Mouse (Mus musculus) hindbrain, embryonic 16.5 days (tissue): ENCODE data around the gene P3h3. TPM values are rescaled to one million over a fixed set of nuclear protein-coding genes. Genes with fewer than 3 reads are reported as not detected.
"Not testable (repeated sequence)": the region's sequence is repeated elsewhere in the genome, so short reads cannot be mapped to it uniquely, and the experiment has no call there.

Source experiments
- ATAC-seq: fragments of 200-750 bp; cut with Nextera tagmentation; 2 replicates; pipeline ENCODE4 v1.8.0; 2017; ENCODE audit warnings: moderate TSS enrichment, moderate library complexity
- H3K27ac ChIP-seq: fragments of 300-500 bp; sonication (generic); 2 replicates; pipeline ENCODE4 v1.5.1; 2014; ENCODE audit warnings: low read depth, mild to moderate bottlenecking, control low read depth, low read length, moderate library complexity
- H3K27me3 ChIP-seq: fragments of 300-500 bp; sonication (generic); replicated peaks from 2 replicates; pipeline ENCODE4 v1.6.1; 2014; ENCODE audit warnings: low read length; ENCODE audit not compliant: control insufficient read depth, insufficient read depth
- H3K36me3 ChIP-seq: fragments of 300-500 bp; sonication (generic); 2 replicates; pipeline ENCODE4 v1.6.1; 2014; ENCODE audit warnings: mild to moderate bottlenecking, low read length, moderate library complexity, mixed read lengths; ENCODE audit not compliant: control insufficient read depth, insufficient read depth
- H3K4me1 ChIP-seq: fragments of 300-500 bp; sonication (generic); 2 replicates; pipeline ENCODE4 v1.6.1; 2014; ENCODE audit warnings: low read depth, low read length; ENCODE audit not compliant: control insufficient read depth, insufficient read depth
- H3K4me2 ChIP-seq: fragments of 300-500 bp; sonication (generic); 2 replicates; pipeline ENCODE4 v1.6.1; 2014; ENCODE audit warnings: mild to moderate bottlenecking, low read length, control low read depth, moderate library complexity
- H3K4me3 ChIP-seq: fragments of 300-500 bp; sonication (generic); 2 replicates; pipeline ENCODE4 v1.5.1; 2014; ENCODE audit warnings: mild to moderate bottlenecking, low read length, control low read depth, moderate library complexity
- H3K9ac ChIP-seq: fragments of 300-500 bp; sonication (generic); 2 replicates; pipeline ENCODE4 v1.6.1; 2014; ENCODE audit warnings: low read depth, mild to moderate bottlenecking, control low read depth, low read length, moderate library complexity
- H3K9me3 ChIP-seq: fragments of 300-500 bp; sonication (generic); 2 replicates; pipeline ENCODE4 v1.6.1; 2014; ENCODE audit warnings: mild to moderate bottlenecking, low read length, moderate library complexity; ENCODE audit not compliant: control insufficient read depth
- WGBS: fragments of 180-500 bp; shearing (Covaris S2); extraction: QIAGEN DNeasy Blood & Tissue Kit; methylation state at CpG from one replicate; pipeline ENCODE4 v1.1.7; 2014; 5-methylcytosine and 5-hydroxymethylcytosine counted together
- polyA plus RNA-seq: library from polyadenylated mRNA; unstranded; fragments of >200 nt; fragmentation: Nextera tagmentation; extraction: Ambion mirVana; gene quantifications from 2 replicates; pipeline ENCODE4 v1.2.1, GENCODE M21; 2015

Gene P3h3
- polyA plus RNA-seq, 1 experiment from 2014 or later = 7.5 TPM

DNA sequence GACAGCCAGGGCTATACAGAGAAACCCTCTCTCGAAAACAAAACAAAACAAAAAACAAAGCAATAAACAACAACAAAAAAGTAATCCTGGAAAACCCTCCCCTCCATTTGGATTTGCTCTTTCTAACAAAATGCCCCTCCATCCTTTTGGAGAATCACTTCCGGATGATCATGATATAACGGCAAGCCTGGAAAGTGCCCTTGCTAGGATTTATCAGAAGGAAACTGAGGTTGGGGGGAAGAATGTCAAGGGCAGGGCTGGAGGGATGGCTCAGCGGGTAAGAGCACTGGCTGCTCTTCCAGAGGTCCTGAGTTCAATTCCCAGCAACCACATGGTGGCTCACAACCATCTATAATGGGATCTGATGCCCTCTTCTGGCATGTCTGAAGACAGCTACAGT is 53.9 kb downstream of the P3h3 start:
- not testable (repeated sequence) for ATAC-seq, H3K9ac ChIP-seq, H3K27me3 ChIP-seq, H3K27ac ChIP-seq, H3K4me3 ChIP-seq, H3K4me2 ChIP-seq, H3K36me3 ChIP-seq, H3K9me3 ChIP-seq, H3K4me1 ChIP-seq
- WGBS = 97% methylated on average over 4 of the region's 4 CpGs

GRCm38 (mm10) chr6:124803061-124803460 is 54.5 kb downstream of the P3h3 start:
- H3K27ac ChIP-seq = no peak overlapping the region
- H3K9ac ChIP-seq = no peak overlapping the region
- H3K4me2 ChIP-seq = no peak overlapping the region
- 73% methylated on average over 3 of the region's 3 CpGs for WGBS
- H3K9me3 ChIP-seq = no peaks in the 10 kb centered on the region
- H3K4me3 ChIP-seq = no peak overlapping the region
- no peaks in the 10 kb centered on the region for H3K27me3 ChIP-seq
- peaks cover 7% of the 10 kb centered on the region for H3K4me1 ChIP-seq
- ATAC-seq = no peak
- no peaks in the 10 kb centered on the region for H3K36me3 ChIP-seq

DNA sequence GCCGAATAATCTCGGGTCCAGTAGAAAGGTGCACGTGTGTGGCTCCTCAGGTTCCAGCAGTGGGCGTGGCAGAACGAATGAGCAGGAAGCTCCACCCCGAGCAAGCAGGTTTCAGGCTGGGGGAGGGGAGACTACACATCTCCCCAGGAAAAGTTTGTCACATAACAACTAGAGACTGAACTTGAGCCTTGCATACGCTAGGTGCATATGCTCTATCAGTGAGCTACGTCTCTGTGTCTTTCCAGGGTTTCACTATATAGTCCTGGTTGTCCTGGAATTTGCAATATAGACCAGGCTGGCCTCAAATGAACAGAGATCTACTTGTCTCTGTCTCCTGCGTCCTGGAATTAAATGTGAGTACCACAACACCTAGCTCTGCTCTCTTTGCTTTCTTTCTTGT is 55.2 kb downstream of the P3h3 start:
- H3K9me3 ChIP-seq, H3K27me3 ChIP-seq, ATAC-seq, H3K4me1 ChIP-seq, H3K27ac ChIP-seq, H3K4me3 ChIP-seq, H3K36me3 ChIP-seq, H3K9ac ChIP-seq, H3K4me2 ChIP-seq: not testable (repeated sequence)
- 31% methylated on average over 3 of the region's 9 CpGs for WGBS

- Histone ChIP-seq H3K27me3 (no peaks in the 10 kb centered on the region), H3K4me2 (no peak overlapping the region)
Observed at GRCm38 (mm10) chr6:124796200-124796599, 61.4 kb downstream of the P3h3 start.

DNA sequence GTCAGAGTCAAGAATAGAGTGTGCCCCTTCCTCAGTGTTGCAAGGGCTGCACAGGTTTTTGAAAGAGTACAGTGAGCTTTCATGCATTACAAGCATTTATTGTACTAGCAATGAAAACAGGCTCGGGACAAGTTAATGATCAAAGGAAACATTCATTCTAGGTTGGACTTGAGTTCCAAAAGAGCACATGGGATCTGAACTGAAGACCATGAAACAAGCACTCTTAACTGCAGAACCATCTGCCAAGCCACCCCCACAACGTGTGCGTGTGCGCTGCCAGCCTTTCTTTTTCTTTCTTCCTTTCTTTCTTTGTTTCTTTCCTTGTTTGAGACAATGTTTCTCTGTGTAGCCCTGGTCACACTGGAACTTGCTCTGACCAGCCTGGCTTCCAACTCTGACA is 61.8 kb downstream of the P3h3 start:
- Histone ChIP-seq H3K9ac (no peak overlapping the region), H3K4me2 (no peak overlapping the region), H3K27ac (no peak overlapping the region), H3K27me3 (no peaks in the 10 kb centered on the region), H3K4me3 (no peak overlapping the region), H3K9me3 (no peaks in the 10 kb centered on the region), H3K4me1 (no peaks in the 10 kb centered on the region), H3K36me3 (no peaks in the 10 kb centered on the region)
- 70% methylated on average over 4 of the region's 4 CpGs for WGBS
- ATAC-seq = no peak

More at GRCm38 (mm10) chr6:124796200-124796599, 61.4 kb downstream of the P3h3 start:
- no peak overlapping the region for H3K4me3 ChIP-seq
- no peak for ATAC-seq
- 85% methylated on average over 2 of the region's 2 CpGs for WGBS
- no peak overlapping the region for H3K9ac ChIP-seq
- no peaks in the 10 kb centered on the region for H3K9me3 ChIP-seq
- H3K36me3 ChIP-seq = no peaks in the 10 kb centered on the region
- H3K4me1 ChIP-seq = no peaks in the 10 kb centered on the region
- H3K27ac ChIP-seq = no peak overlapping the region

DNA sequence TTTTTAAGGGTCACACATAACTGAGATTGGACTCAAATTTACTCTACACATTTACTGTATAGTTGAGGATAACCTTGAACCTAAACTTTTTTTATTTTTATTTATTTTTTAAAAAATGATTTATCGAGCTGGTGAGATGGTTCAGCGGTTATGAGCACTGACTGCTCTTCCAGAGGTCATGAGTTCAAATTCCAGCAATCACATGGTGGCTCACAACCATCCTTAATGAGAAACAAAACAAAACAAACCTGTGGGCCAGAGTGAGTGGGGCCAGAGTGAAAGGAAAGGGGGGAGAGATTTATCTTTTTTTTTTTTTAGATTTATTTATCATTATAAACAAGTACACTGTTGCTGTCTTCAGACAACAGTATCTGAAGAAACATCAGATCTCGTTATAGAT is 65.6 kb downstream of the P3h3 start:
- Histone ChIP-seq H3K9me3 (no peaks in the 10 kb centered on the region), H3K4me3 (no peak overlapping the region), H3K36me3 (no peaks in the 10 kb centered on the region), H3K27ac (no peak overlapping the region), H3K4me2 (no peak overlapping the region), H3K9ac (no peak overlapping the region), H3K4me1 (no peaks in the 10 kb centered on the region; the same call in 1 of the 2 replicates), H3K27me3 (no peaks in the 10 kb centered on the region)
- 88% methylated on average over 3 of the region's 3 CpGs for whole genome bisulfite sequencing
- ATAC-seq = no peak

Other genes with a start within 250 kb of the P3h3 start
- gene C1s2, start 221.7 kb downstream of the P3h3 start, polyA plus RNA-seq = 0.10 TPM in 1 of 2 replicates, not detected in the other
- gene Lpcat3, start 194.7 kb downstream of the P3h3 start, polyA plus RNA-seq = 51.1 and 53.7 TPM in 2 replicates
- gene Emg1, start 145.6 kb downstream of the P3h3 start, polyA plus RNA-seq = 104 and 108 TPM in 2 replicates
- gene Phb2, start 145.4 kb downstream of the P3h3 start, polyA plus RNA-seq = 249 and 250 TPM in 2 replicates
- gene Ptpn6, start 119.0 kb downstream of the P3h3 start, polyA plus RNA-seq = 4.8 and 4.9 TPM in 2 replicates
- 587 and 645 TPM in 2 replicates for gene Grcc10, start 116.4 kb downstream of the P3h3 start, polyA plus RNA-seq
- gene Gm45234, start 101.7 kb downstream of the P3h3 start, polyA plus RNA-seq = not detected in 2 replicates
- gene Atn1, start 101.2 kb downstream of the P3h3 start, polyA plus RNA-seq = 24.7 and 28.5 TPM in 2 replicates
- 192 and 210 TPM in 2 replicates for gene Eno2, start 88.1 kb downstream of the P3h3 start, polyA plus RNA-seq
- gene Lrrc23, start 78.0 kb downstream of the P3h3 start, polyA plus RNA-seq = 4.0 and 5.3 TPM in 2 replicates
- gene Spsb2, start 49.1 kb downstream of the P3h3 start, polyA plus RNA-seq = 9.2 and 10.3 TPM in 2 replicates
- 544 and 601 TPM in 2 replicates for gene Tpi1, start 43.5 kb downstream of the P3h3 start, polyA plus RNA-seq
- 220 and 232 TPM in 2 replicates for gene Usp5, start 28.3 kb downstream of the P3h3 start, polyA plus RNA-seq
- 34.2 and 38.5 TPM in 2 replicates for gene Cdca3, start 28.2 kb downstream of the P3h3 start, polyA plus RNA-seq
- 1.0 and 1.1 TPM in 2 replicates for gene Gnb3, start 17.5 kb downstream of the P3h3 start, polyA plus RNA-seq
- gene Gpr162, start 6.2 kb upstream of the P3h3 start, polyA plus RNA-seq = 30.9 and 32.9 TPM in 2 replicates
- 0.26 and 0.27 TPM in 2 replicates for gene Cd4, start 30.5 kb upstream of the P3h3 start, polyA plus RNA-seq
- gene Lag3, start 54.0 kb upstream of the P3h3 start, polyA plus RNA-seq = 3.0 and 3.6 TPM in 2 replicates
- 609 and 678 TPM in 2 replicates for gene Ptms, start 62.4 kb upstream of the P3h3 start, polyA plus RNA-seq
- gene Mlf2, start 73.6 kb upstream of the P3h3 start, polyA plus RNA-seq = 574 and 587 TPM in 2 replicates
- gene Cops7a, start 107.8 kb upstream of the P3h3 start, polyA plus RNA-seq = 107 TPM in 2 replicates
- gene Pianp, start 138.9 kb upstream of the P3h3 start, polyA plus RNA-seq = 67.4 and 77.9 TPM in 2 replicates
- 11.6 and 15.2 TPM in 2 replicates for gene Zfp384, start 151.4 kb upstream of the P3h3 start, polyA plus RNA-seq
- gene Ing4, start 182.0 kb upstream of the P3h3 start, polyA plus RNA-seq = 133 and 137 TPM in 2 replicates
- 18.2 and 20.9 TPM in 2 replicates for gene Acrbp, start 191.9 kb upstream of the P3h3 start, polyA plus RNA-seq
- gene Lpar5, start 210.2 kb upstream of the P3h3 start, polyA plus RNA-seq = 0.36 and 0.85 TPM in 2 replicates
- 66.6 and 68.4 TPM in 2 replicates for gene Chd4, start 238.2 kb upstream of the P3h3 start, polyA plus RNA-seq